Mouse (Mus musculus): Measurements from ENCODE around the gene Khdc1b.

GRCm38 (mm10) chr1:21411331-21412196 lies 28.2 kb downstream of the Khdc1b start:
- TF ChIP-seq CTCF (IDR thresholded peaks at IDR 0.05; ENCODE audit: insufficient read depth, low read length) (peak; percentile 31), POLR2A (IDR thresholded peaks at IDR 0.05; ENCODE audit: borderline replicate concordance, extremely low read depth, low read depth, low read length) (no peak)
